Mouse (Mus musculus): Measurements from ENCODE around the gene Lpar5. TPM values are rescaled to one million over a fixed set of nuclear protein-coding genes. Genes with fewer than 3 reads are reported as not detected.
A peak's percentile ranks its signal among the peaks of the same experiment; 100 is the strongest.

Lpar5 gene
- polyA plus RNA-seq, 1 experiment from 2014 or later, result 0.63 TPM

DNA sequence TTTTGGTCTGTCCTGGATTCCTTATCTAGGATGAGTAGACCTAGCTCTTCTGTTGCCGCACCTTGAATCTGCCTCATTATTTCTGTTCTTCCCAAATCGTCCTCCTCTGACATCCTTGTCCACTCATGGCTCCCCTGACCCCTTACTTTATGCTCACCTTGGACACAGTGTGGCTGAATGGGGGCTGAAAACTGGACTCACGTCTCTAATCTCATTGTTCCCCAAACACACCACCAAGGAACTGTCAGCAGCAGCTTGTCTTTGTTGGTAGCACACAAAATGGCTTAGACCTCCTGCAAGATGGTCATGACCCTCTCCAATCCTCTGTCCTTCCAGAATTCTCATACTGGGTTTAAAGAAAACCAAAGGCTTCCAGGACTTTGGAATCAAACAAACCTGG lies 20.2 kb downstream of the Lpar5 start:
- Histone ChIP-seq H3K9me3 (no peaks in the 10 kb centered on the region), H3K4me2 (no peak overlapping the region), H3K4me1 (peaks cover 38% of the 10 kb centered on the region), H3K9ac (0 out of 2 replicates have a peak overlapping the region, but pooled peaks have one; percentile 71), H3K27ac (replicated peaks) (peak overlapping the region; percentile 97), H3K4me3 (no peak overlapping the region), H3K36me3 (no peaks in the 10 kb centered on the region), H3K27me3 (replicated peaks) (no peaks in the 10 kb centered on the region; the same call in 1 of the 2 replicates)
- WGBS, result 68% methylated on average over 3 of the region's 3 CpGs
- ATAC-seq (ENCODE audit: extremely low read depth, insufficient number of reproducible peaks, low FRiP score, low TSS enrichment), result no peak

DNA sequence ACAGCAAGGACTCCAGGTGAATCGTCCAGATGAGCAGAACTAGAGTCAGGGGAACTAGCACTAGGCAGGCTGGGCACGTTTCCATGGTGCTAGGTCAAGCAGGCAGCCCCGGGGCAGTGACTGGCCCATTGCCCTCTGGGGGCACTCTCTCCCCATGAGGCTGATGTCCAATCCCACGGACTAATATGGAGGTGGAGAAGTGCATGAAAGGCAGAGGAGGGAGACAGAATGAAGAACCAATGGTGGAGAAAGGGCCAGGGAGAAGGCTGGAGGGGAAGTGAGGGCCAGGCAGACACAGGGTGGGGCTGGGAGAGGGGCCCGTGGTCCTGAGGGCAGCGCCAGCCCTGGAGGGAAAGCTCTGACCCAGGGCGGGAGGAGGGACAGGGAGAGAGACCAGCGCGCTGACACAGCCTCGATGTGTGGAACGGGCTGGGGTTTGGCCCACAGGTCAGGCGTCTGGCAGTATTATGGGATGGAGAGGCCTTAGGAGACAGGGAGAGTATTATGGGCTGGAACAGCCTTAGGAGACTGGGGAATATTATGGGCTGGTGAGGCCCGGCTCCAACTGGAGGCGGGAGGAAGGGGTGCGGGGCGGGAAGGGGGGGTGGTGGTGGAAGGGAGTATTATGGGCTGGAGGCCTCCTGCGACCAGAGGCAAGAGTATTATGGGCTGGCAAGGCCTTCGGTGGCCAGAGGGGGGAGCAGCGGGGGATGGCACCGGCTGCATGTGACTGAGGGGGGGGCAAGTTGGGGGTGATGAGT lies 21.0 kb downstream of the Lpar5 start:
- Histone ChIP-seq H3K27me3 (replicated peaks) (no peaks in the 10 kb centered on the region), H3K36me3 (no peaks in the 10 kb centered on the region), H3K4me1 (peaks cover 37% of the 10 kb centered on the region), H3K4me2 (peak overlapping the region; percentile 64), H3K9me3 (no peaks in the 10 kb centered on the region), H3K9ac (peak overlapping the region; percentile 71), H3K27ac (replicated peaks) (peak overlapping the region; percentile 97), H3K4me3 (peak overlapping the region; percentile 29)
- peak; percentile 57 for ATAC-seq (ENCODE audit: extremely low read depth, insufficient number of reproducible peaks, low FRiP score, low TSS enrichment)
- WGBS, result 4% methylated on average over 19 of the region's 20 CpGs

DNA sequence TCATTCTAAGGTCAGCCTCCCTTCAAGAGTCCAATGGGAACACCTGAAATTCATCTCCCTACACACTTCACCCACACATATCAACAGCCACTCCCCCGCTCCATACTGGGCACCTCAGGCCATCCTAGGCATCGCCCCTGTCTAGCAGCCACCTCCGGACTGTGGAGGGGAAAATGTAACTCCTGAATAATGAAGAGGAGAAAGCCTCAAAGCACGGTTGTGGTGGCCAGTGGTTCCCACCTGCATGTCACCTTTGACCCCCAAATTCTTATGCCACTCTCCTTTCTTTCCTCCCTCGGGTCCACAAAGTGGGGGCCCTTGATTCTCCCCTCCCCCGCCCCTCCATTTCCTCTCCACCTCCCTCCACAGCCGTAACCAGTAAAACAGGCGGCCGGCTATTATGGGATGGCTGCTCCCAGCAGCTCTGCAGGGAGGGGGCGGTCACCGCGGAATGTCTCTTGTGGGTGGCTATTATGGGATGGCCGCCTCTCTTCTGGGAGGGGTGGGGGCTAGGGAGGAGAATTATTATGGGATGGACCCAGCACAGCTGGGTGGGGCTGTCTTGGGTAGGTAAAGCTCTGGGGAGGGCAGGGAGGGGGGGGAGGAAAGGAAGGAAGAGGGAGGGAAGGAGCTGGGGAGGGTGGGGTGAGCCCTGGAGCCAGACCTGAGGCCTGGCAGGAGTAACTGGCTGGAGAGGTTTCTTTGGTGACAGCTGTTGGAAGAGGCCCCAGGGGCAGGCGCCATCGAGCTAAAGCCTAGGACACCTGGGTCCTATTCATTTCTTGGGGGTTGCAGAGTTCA lies 22.0 kb downstream of the Lpar5 start:
- peak overlapping the region; percentile 97 for H3K27ac ChIP-seq (replicated peaks)
- H3K4me1 ChIP-seq, result peaks cover 30% of the 10 kb centered on the region
- H3K27me3 ChIP-seq (replicated peaks), result no peaks in the 10 kb centered on the region
- ATAC-seq (ENCODE audit: extremely low read depth, insufficient number of reproducible peaks, low FRiP score, low TSS enrichment), result peak; percentile 55
- peak overlapping the region; percentile 64 for H3K4me2 ChIP-seq
- no peaks in the 10 kb centered on the region for H3K9me3 ChIP-seq
- no peaks in the 10 kb centered on the region for H3K36me3 ChIP-seq
- H3K4me3 ChIP-seq, result peak overlapping the region; percentile 26
- H3K9ac ChIP-seq, result peak overlapping the region; percentile 68
- WGBS, result 4% methylated on average over 15 of the region's 15 CpGs

DNA sequence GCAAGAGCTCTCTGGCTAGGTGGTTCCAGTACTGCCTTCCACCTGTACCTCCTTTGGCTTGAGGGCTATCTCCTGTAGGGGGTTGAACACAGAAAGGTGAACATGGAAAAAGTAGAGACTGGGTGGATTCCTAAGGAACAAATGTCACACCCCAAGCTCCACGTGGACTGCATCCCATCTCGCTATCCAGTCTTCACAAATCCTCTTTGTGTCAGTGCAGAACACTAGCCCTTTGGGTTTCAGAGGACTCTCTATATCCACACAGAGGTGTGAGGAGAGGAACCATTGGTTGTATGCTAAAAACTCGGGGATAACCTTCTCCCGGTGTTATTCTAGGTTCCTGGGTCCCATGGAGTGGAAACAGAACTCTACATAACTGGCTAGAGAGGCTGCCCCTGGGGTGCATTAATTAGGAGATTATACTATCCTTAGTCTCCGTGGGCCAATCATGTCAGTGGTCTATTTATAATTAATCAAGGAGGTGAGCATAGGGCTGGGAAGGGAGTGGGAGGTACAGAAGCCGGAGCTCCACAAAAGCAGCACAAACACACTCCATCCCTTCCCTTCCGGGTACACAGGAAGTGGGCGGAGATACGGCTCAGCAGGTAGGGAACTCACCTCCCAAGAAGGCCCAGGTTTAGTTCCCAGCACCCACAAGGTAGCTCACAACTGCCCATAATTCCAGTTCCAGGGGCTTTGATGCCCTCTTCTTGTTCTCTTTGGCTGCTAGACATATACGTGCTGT lies 22.8 kb downstream of the Lpar5 start:
- ATAC-seq (ENCODE audit: extremely low read depth, insufficient number of reproducible peaks, low FRiP score, low TSS enrichment), result peak; percentile 1; the same call in 1 of the 2 replicates
- peak overlapping the region; percentile 68 for H3K9ac ChIP-seq
- H3K4me2 ChIP-seq, result peak overlapping the region; percentile 64
- peak overlapping the region; percentile 26 for H3K4me3 ChIP-seq
- 60% methylated on average over 10 of the region's 10 CpGs for whole genome bisulfite sequencing
- no peaks in the 10 kb centered on the region for H3K9me3 ChIP-seq
- H3K36me3 ChIP-seq, result no peaks in the 10 kb centered on the region
- H3K27me3 ChIP-seq (replicated peaks), result no peaks in the 10 kb centered on the region
- peaks cover 30% of the 10 kb centered on the region for H3K4me1 ChIP-seq
- H3K27ac ChIP-seq (replicated peaks), result peak overlapping the region; percentile 97

DNA sequence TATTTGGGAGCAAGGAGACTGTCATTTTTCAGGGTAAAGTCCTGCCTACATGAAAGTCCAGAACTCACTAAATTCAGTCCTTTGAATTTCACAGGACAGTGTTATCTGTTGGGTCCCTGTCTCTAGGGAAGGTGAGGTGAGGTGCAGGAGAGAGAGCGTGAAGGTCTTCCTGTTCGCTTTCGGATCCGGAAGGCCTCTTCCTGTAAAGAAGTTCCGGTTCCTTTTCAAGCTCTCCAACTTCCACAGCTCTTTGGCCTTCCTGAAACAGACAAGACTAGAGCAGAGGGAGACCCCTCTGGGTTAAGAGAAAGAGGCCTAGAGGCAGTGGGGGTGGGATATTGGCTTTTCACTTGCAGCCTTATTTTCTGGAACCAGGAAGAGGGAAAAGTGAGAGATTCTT lies 24.7 kb downstream of the Lpar5 start:
- Histone ChIP-seq H3K36me3 (no peaks in the 10 kb centered on the region), H3K4me1 (peaks cover 32% of the 10 kb centered on the region), H3K9me3 (no peaks in the 10 kb centered on the region), H3K4me3 (no peak overlapping the region), H3K9ac (no peak overlapping the region), H3K27ac (replicated peaks) (peak overlapping the region; percentile 37; the same call in 1 of the 2 replicates), H3K27me3 (replicated peaks) (no peaks in the 10 kb centered on the region), H3K4me2 (no peak overlapping the region)
- 67% methylated on average over 5 of the region's 5 CpGs for WGBS
- no peak for ATAC-seq (ENCODE audit: extremely low read depth, insufficient number of reproducible peaks, low FRiP score, low TSS enrichment)

DNA sequence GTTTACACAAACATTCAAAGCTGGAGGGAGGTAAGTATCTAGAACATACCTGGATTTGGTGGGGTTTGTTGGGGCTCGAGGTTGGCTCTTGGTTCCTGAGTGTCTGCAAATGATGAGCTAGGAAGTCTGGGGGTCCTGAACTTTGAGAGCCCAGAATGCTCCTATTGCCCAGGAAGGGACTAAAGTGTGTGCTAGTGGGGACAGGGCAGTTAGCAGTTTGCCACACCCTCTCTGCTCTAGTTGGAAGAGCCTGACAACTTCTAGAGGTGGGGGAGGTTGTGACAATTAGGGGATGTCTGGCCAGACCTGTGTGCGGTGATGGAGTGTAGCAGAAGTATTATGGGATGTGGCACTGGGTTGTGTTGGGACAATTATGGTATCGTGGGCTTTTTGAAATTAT lies 27.1 kb downstream of the Lpar5 start:
- no peak overlapping the region for H3K4me3 ChIP-seq
- H3K4me1 ChIP-seq, result peaks cover 41% of the 10 kb centered on the region
- no peak overlapping the region for H3K9ac ChIP-seq
- no peak overlapping the region for H3K4me2 ChIP-seq
- WGBS, result 46% methylated on average over 3 of the region's 3 CpGs
- peaks cover 19% of the 10 kb centered on the region for H3K36me3 ChIP-seq
- H3K27me3 ChIP-seq (replicated peaks), result no peaks in the 10 kb centered on the region
- ATAC-seq (ENCODE audit: extremely low read depth, insufficient number of reproducible peaks, low FRiP score, low TSS enrichment), result no peak
- no peaks in the 10 kb centered on the region for H3K9me3 ChIP-seq
- H3K27ac ChIP-seq (replicated peaks), result peak overlapping the region; percentile 96

DNA sequence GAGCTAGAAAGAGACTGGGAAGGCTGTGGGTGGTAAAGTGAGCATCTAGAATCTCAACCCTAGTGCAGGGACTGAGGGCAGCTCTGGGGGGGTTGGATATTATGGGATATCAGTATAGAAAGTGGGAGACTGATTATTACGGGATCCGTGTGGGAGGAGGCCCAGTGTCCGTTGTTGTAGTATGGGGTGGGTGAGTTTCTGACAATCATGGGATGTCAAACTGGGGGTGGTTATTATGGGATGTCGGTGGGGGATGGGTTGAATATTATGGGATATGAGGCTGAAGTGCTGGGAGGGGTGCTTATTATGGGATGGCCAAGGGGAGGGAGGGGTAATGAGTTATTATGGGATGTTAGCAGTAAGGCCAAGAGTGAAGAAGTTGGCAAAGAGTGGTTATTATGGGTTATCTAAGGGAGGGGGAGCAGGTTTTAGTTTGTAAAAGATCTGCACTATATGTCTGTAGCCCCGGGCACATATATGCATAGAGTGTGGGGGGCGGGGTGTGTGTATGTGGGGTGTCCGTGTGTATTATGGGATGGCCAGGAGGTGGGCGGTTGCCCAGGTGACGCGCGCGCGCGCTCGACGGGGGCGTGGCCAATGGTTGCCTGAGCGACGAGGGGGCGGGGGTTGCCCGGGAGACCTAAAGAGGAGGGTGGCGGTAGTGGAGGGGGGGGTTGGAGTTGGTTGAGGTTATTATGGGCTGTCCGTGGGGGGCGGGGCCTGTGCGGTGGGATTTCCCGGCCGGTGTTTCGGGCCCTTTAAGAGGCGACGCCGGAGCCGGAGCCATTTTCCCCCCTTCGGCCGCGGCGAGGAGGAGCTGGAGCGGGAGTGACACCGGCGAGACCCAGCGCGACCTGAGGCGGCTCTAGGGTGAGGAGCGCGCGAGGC lies 27.9 kb downstream of the Lpar5 start, which contains the start of gene Chd4:
Gene Chd4 (plus strand): TSS at position 591 of the 888 bp plus-strand sequence.
- Histone ChIP-seq H3K9ac (peak within 1 kb of the TSS; percentile 98), H3K4me3 (peak within 1 kb of the TSS; percentile 92), H3K9me3 (no peaks in the 10 kb centered on the region), H3K36me3 (peaks cover 27% of the 10 kb centered on the region), H3K4me2 (peak within 1 kb of the TSS; percentile 99), H3K27me3 (replicated peaks) (no peaks in the 10 kb centered on the region), H3K27ac (replicated peaks) (peak within 1 kb of the TSS; percentile 96), H3K4me1 (peaks cover 41% of the 10 kb centered on the region)
- 4% methylated on average over 37 of the region's 45 CpGs for WGBS
- peak; percentile 74 for ATAC-seq (ENCODE audit: extremely low read depth, insufficient number of reproducible peaks, low FRiP score, low TSS enrichment)

DNA sequence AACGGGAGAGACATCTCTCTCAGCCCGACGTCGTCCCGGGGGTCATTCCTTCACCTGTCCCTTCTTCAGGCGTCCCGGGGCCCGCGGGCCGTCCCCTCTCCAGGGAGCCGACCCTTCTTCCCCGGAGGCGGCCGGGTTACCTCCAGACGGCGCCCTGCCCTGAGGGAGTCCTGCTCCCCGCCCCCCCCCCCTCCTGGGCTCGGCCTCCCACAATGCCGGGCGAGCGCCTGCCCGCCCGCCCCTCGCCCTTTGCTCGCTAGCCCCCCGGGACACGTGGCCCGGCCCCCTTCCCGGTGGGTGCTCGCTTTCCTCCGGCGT lies 28.5 kb downstream of the Lpar5 start:
- ATAC-seq (ENCODE audit: extremely low read depth, insufficient number of reproducible peaks, low FRiP score, low TSS enrichment), result no peak; the same call in 1 of the 2 replicates

DNA sequence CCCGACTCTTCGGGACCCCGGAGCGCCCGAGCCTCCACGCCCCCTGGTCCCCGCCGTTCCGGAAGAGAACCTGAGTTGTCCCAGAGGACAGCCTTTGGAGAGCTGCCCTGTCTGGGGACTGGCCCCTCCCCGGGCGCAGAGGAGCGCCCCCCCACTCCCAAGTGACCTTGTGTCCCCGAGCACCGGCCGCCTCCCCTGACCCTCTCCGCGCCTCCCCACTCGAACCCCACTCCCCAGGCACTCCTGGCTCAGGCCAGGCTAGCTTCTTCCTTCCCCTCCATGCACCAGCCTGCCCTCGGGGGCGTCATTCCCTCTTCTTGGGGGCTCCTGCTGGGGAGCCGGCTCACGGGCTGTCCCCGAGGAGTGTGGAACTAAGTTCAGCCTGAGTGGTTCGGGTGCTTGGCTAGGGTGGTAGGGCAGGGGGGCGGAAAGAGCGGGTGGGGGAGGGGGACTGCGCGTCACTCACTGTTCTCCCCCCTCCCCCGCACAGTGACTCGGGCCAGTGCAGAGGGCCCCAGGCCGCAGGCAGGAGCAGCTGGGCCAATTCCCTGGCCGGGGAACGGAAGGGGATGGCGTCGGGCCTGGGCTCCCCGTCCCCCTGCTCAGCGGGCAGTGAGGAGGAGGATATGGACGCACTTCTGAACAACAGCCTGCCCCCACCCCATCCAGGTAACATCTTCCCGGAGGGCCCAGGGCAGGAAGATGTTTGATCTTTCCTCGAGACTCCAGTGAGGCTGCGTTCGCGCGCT lies 29.1 kb downstream of the Lpar5 start:
- WGBS, result under 1% methylated on average over 42 of the region's 44 CpGs
- Histone ChIP-seq H3K27me3 (replicated peaks) (no peaks in the 10 kb centered on the region), H3K4me1 (peaks cover 37% of the 10 kb centered on the region), H3K4me3 (peak overlapping the region; percentile 92), H3K4me2 (peak overlapping the region; percentile 99), H3K27ac (replicated peaks) (peak overlapping the region; percentile 96), H3K9ac (peak overlapping the region; percentile 98), H3K36me3 (peaks cover 38% of the 10 kb centered on the region), H3K9me3 (no peaks in the 10 kb centered on the region)
- peak; percentile 51 for ATAC-seq (ENCODE audit: extremely low read depth, insufficient number of reproducible peaks, low FRiP score, low TSS enrichment)

More for the DNA sequence above, 28.5 kb downstream of the Lpar5 start:
- under 1% methylated on average over 20 of the region's 32 CpGs for WGBS
- Histone ChIP-seq H3K4me1 (peaks cover 37% of the 10 kb centered on the region), H3K27me3 (replicated peaks) (no peaks in the 10 kb centered on the region), H3K36me3 (peaks cover 33% of the 10 kb centered on the region), H3K4me2 (peak overlapping the region; percentile 99), H3K9me3 (no peaks in the 10 kb centered on the region), H3K4me3 (peak overlapping the region; percentile 92), H3K27ac (replicated peaks) (peak overlapping the region; percentile 96), H3K9ac (peak overlapping the region; percentile 98)

DNA sequence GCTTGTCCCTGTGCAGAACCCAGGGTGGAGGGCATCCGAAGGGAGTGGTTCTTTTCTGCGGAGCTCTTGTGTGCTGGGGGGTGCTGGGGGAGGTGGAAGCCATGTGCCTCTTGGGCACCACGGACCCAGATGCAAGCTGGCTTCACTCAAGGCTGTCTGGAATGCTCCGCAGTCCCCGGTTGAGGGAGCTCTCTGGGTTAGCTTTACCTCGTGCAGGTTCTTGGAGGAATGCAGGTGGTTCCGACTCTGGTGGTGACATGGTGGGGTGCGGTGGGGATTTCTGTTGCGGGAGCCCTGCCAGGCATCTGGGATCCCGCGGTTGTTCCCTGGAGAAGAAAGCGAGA lies 29.6 kb downstream of the Lpar5 start:
- Histone ChIP-seq H3K36me3 (peaks cover 44% of the 10 kb centered on the region), H3K27ac (replicated peaks) (peak overlapping the region; percentile 96), H3K4me2 (peak overlapping the region; percentile 99), H3K4me1 (peaks cover 37% of the 10 kb centered on the region), H3K4me3 (peak overlapping the region; percentile 92), H3K9ac (peak overlapping the region; percentile 98), H3K9me3 (no peaks in the 10 kb centered on the region), H3K27me3 (replicated peaks) (no peaks in the 10 kb centered on the region)
- ATAC-seq (ENCODE audit: extremely low read depth, insufficient number of reproducible peaks, low FRiP score, low TSS enrichment), result no peak
- WGBS, result under 1% methylated on average over 12 of the region's 12 CpGs

Data from heart, embryonic 13.5 days (tissue).